29 mouse cellular contexts compared by ENCODE assay signal in the genomic region with DNA sequence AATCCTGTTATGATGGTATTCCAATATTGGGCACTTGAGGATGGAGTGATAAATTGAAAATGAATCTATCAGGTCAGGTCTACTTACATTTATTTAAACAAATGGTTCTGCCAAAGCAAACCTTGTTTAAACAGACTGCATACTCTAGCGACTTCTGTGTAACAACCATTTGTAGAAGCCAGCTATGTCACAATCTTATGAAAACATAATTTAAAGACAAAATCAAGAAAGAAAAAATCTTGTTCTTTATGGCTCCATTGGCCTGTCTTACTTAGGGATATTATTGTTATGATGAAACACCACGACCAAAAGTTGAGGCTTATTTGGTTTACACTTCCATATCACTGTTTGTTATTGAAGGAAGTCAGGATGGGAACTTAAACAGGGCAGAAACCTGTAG.
"Had no signal": no experiment of that assay in that cellular context is flagged by ENCODE, and none has a peak within 500 bp of the region (broad histone marks: within the 10 kb centered on the region; RNA-seq: fewer than 3 reads in every experiment).

No protein-coding gene starts in this region.

- H3K27ac ChIP-seq: left cerebral cortex, adult 2 months; limb, embryonic 10.5 days; limb, embryonic 12.5 days; limb, embryonic 13.5 days; limb, embryonic 15.5 days; liver, embryonic 12.5 days; liver, embryonic 13.5 days; liver, embryonic 14.5 days; liver, embryonic 15.5 days; lung, embryonic 15.5 days; macrophage; midbrain, embryonic 12.5 days; midbrain, embryonic 13.5 days; midbrain, embryonic 15.5 days; neural tube, embryonic 12.5 days; neural tube, embryonic 13.5 days had no signal

- H3K4me2 ChIP-seq: limb, embryonic 12.5 days; limb, embryonic 13.5 days; limb, embryonic 15.5 days; liver, embryonic 11.5 days; liver, embryonic 12.5 days; liver, embryonic 13.5 days; liver, embryonic 15.5 days; lung, embryonic 14.5 days; lung, embryonic 15.5 days; midbrain, embryonic 12.5 days; midbrain, embryonic 13.5 days; midbrain, embryonic 15.5 days; neural tube, embryonic 12.5 days; neural tube, embryonic 13.5 days had no signal

- H3K4me1 ChIP-seq: limb, embryonic 10.5 days; limb, embryonic 12.5 days; limb, embryonic 13.5 days; limb, embryonic 15.5 days; liver, embryonic 12.5 days; liver, embryonic 13.5 days; liver, embryonic 15.5 days; lung, embryonic 15.5 days; megakaryocyte, embryonic 14.5 days; midbrain, embryonic 12.5 days; midbrain, embryonic 13.5 days; midbrain, embryonic 15.5 days; neural tube, embryonic 12.5 days; neural tube, embryonic 13.5 days had no signal

- H3K36me3 ChIP-seq: limb, embryonic 10.5 days; limb, embryonic 12.5 days; limb, embryonic 13.5 days; limb, embryonic 15.5 days; liver, embryonic 12.5 days; liver, embryonic 13.5 days; liver, embryonic 15.5 days; lung, embryonic 15.5 days; midbrain, embryonic 12.5 days; midbrain, embryonic 13.5 days; midbrain, embryonic 15.5 days; neural tube, embryonic 12.5 days; neural tube, embryonic 13.5 days had no signal

- H3K27me3 ChIP-seq: limb, embryonic 12.5 days; limb, embryonic 13.5 days; limb, embryonic 15.5 days; liver, embryonic 12.5 days; liver, embryonic 13.5 days; liver, embryonic 15.5 days; lung, embryonic 15.5 days; megakaryocyte, embryonic 14.5 days; midbrain, embryonic 12.5 days; midbrain, embryonic 13.5 days; midbrain, embryonic 15.5 days; neural tube, embryonic 12.5 days; neural tube, embryonic 13.5 days had no signal

- H3K4me3 ChIP-seq: left cerebral cortex, adult 2 months; limb, embryonic 10.5 days; limb, embryonic 12.5 days; limb, embryonic 13.5 days; limb, embryonic 15.5 days; liver, embryonic 12.5 days; liver, embryonic 13.5 days; liver, embryonic 15.5 days; lung, embryonic 15.5 days; megakaryocyte, embryonic 14.5 days; midbrain, embryonic 12.5 days; midbrain, embryonic 13.5 days; midbrain, embryonic 15.5 days; myocyte; neural tube, embryonic 12.5 days; neural tube, embryonic 13.5 days had no signal

- H3K9ac ChIP-seq: limb, embryonic 12.5 days; limb, embryonic 13.5 days; limb, embryonic 15.5 days; liver, embryonic 12.5 days; liver, embryonic 13.5 days; liver, embryonic 14.5 days; liver, embryonic 15.5 days; liver, postnatal 0 days; lung, embryonic 14.5 days; lung, embryonic 15.5 days; midbrain, embryonic 12.5 days; midbrain, embryonic 13.5 days; midbrain, embryonic 15.5 days; neural tube, embryonic 12.5 days; neural tube, embryonic 13.5 days had no signal

- ATAC-seq: liver, embryonic 12.5 days; liver, postnatal 0 days; midbrain, embryonic 13.5 days; midbrain, embryonic 15.5 days; midbrain, embryonic 16.5 days had no signal

- H3K9me3 ChIP-seq: limb, embryonic 10.5 days; limb, embryonic 12.5 days; limb, embryonic 13.5 days; limb, embryonic 15.5 days; liver, embryonic 12.5 days; liver, embryonic 13.5 days; liver, embryonic 15.5 days; lung, embryonic 15.5 days; midbrain, embryonic 12.5 days; midbrain, embryonic 13.5 days; midbrain, embryonic 15.5 days; neural tube, embryonic 12.5 days; neural tube, embryonic 13.5 days had no signal

- DNase-seq: left cerebral cortex, postnatal 4 days; liver; liver, embryonic 13.5 days; liver, postnatal 0 days; lung, adult 2 months; lung, embryonic 14.5 days; lung, postnatal 10 days; lung, postnatal 14 days; lung, postnatal 36 days; lung, postnatal 4 days had no signal
